Mouse (Mus musculus): Measurements from ENCODE around the gene Rpl27. TPM values are rescaled to one million over a fixed set of nuclear protein-coding genes. Genes with fewer than 3 reads are reported as not detected.
"Not testable (repeated sequence)": the region's sequence is repeated elsewhere in the genome, so short reads cannot be mapped to it uniquely, and the experiment has no call there.

Rpl27 gene
- polyA plus RNA-seq, 1 experiment = 386 TPM

GRCm38 (mm10) chr11:101457631-101458030 is 15.5 kb downstream of the Rpl27 start:
- H3K27ac ChIP-seq (replicated peaks; ENCODE audit: low read depth, low read length) = no peak overlapping the region
- no peak overlapping the region for H3K4me3 ChIP-seq (ENCODE audit: insufficient read depth, low read depth, low read length)

GRCm38 (mm10) chr11:101458217-101458616 is 16.1 kb downstream of the Rpl27 start:
- no peak overlapping the region for H3K27ac ChIP-seq (replicated peaks; ENCODE audit: low read depth, low read length)
- no peak overlapping the region for H3K4me3 ChIP-seq (ENCODE audit: insufficient read depth, low read depth, low read length)
- H3K4me1 ChIP-seq (ENCODE audit: control insufficient read depth, insufficient read depth, insufficient read length, low read length) = peaks cover 2% of the 10 kb centered on the region; the same call in 1 of the 2 replicates

More at GRCm38 (mm10) chr11:101457631-101458030, 15.5 kb downstream of the Rpl27 start:
- H3K4me1 ChIP-seq (ENCODE audit: control insufficient read depth, insufficient read depth, insufficient read length, low read length) = no peaks in the 10 kb centered on the region; the same call in 1 of the 2 replicates

- H3K4me1 ChIP-seq (ENCODE audit: control insufficient read depth, insufficient read depth, insufficient read length, low read length) = peaks cover 8% of the 10 kb centered on the region
- peak overlapping the region; percentile 17; the same call in 1 of the 2 replicates for H3K27ac ChIP-seq (replicated peaks; ENCODE audit: low read depth, low read length)
- no peak overlapping the region for H3K4me3 ChIP-seq (ENCODE audit: insufficient read depth, low read depth, low read length)
Observed at GRCm38 (mm10) chr11:101459716-101460115, 17.6 kb downstream of the Rpl27 start.

GRCm38 (mm10) chr11:101460321-101460720 is 18.2 kb downstream of the Rpl27 start:
- H3K4me1 ChIP-seq (ENCODE audit: control insufficient read depth, insufficient read depth, insufficient read length, low read length) = peaks cover 8% of the 10 kb centered on the region
- H3K4me3 ChIP-seq (ENCODE audit: insufficient read depth, low read depth, low read length) = no peak overlapping the region
- 0 out of 2 replicates have a peak overlapping the region, but pooled peaks have one; percentile 4 for H3K27ac ChIP-seq (replicated peaks; ENCODE audit: low read depth, low read length)

GRCm38 (mm10) chr11:101462141-101462540 is 20.0 kb downstream of the Rpl27 start:
- Histone ChIP-seq H3K4me1 (ENCODE audit: control insufficient read depth, insufficient read depth, insufficient read length, low read length) (peaks cover 8% of the 10 kb centered on the region), H3K4me3 (ENCODE audit: insufficient read depth, low read depth, low read length) (no peak overlapping the region), H3K27ac (replicated peaks; ENCODE audit: low read depth, low read length) (no peak overlapping the region)

- Histone ChIP-seq H3K4me3 (ENCODE audit: insufficient read depth, low read depth, low read length) (no peak overlapping the region), H3K27ac (replicated peaks; ENCODE audit: low read depth, low read length) (no peak overlapping the region), H3K4me1 (ENCODE audit: control insufficient read depth, insufficient read depth, insufficient read length, low read length) (peaks cover 8% of the 10 kb centered on the region)
Observed at GRCm38 (mm10) chr11:101462583-101463440, 20.7 kb downstream of the Rpl27 start.

- peak within 1 kb of the TSS; percentile 91 for H3K4me3 ChIP-seq (ENCODE audit: insufficient read depth, low read depth, low read length)
- H3K4me1 ChIP-seq (ENCODE audit: control insufficient read depth, insufficient read depth, insufficient read length, low read length) = peaks cover 8% of the 10 kb centered on the region
- peak within 1 kb of the TSS; percentile 88 for H3K27ac ChIP-seq (replicated peaks; ENCODE audit: low read depth, low read length)
Observed at GRCm38 (mm10) chr11:101464211-101465100, 22.4 kb downstream of the Rpl27 start, which contains the start of gene Rnd2. TSS of gene Rnd2 (plus strand) at chr11:101464999.

GRCm38 (mm10) chr11:101465101-101465868 is 23.2 kb downstream of the Rpl27 start:
- peak overlapping the region; percentile 88 for H3K27ac ChIP-seq (replicated peaks; ENCODE audit: low read depth, low read length)
- peaks cover 8% of the 10 kb centered on the region; the same call in 1 of the 2 replicates for H3K4me1 ChIP-seq (ENCODE audit: control insufficient read depth, insufficient read depth, insufficient read length, low read length)
- H3K4me3 ChIP-seq (ENCODE audit: insufficient read depth, low read depth, low read length) = peak overlapping the region; percentile 91

- peaks cover 8% of the 10 kb centered on the region; the same call in 1 of the 2 replicates for H3K4me1 ChIP-seq (ENCODE audit: control insufficient read depth, insufficient read depth, insufficient read length, low read length)
Observed at GRCm38 (mm10) chr11:101465869-101466551, 23.9 kb downstream of the Rpl27 start, which contains the start of gene Vat1. TSS of gene Vat1 (minus strand) at chr11:101466230.

GRCm38 (mm10) chr11:101466552-101466950 is 24.5 kb downstream of the Rpl27 start:
- H3K27ac ChIP-seq (replicated peaks; ENCODE audit: low read depth, low read length); H3K4me1 ChIP-seq (ENCODE audit: control insufficient read depth, insufficient read depth, insufficient read length, low read length): not testable (repeated sequence)
- 0 out of 2 replicates have a peak overlapping the region, but pooled peaks have one; percentile 91 for H3K4me3 ChIP-seq (ENCODE audit: insufficient read depth, low read depth, low read length)

More at GRCm38 (mm10) chr11:101465869-101466551, 23.9 kb downstream of the Rpl27 start, which contains the start of gene Vat1:
- peak within 1 kb of the TSS; percentile 88 for H3K27ac ChIP-seq (replicated peaks; ENCODE audit: low read depth, low read length)
- H3K4me3 ChIP-seq (ENCODE audit: insufficient read depth, low read depth, low read length) = peak within 1 kb of the TSS; percentile 91

- H3K4me1 ChIP-seq (ENCODE audit: control insufficient read depth, insufficient read depth, insufficient read length, low read length) = peaks cover 8% of the 10 kb centered on the region; the same call in 1 of the 2 replicates
- H3K27ac ChIP-seq (replicated peaks; ENCODE audit: low read depth, low read length) = no peak overlapping the region
Observed at GRCm38 (mm10) chr11:101467477-101468262, 25.6 kb downstream of the Rpl27 start.

GRCm38 (mm10) chr11:101468263-101468688 is 26.2 kb downstream of the Rpl27 start:
- peak overlapping the region; percentile 65 for H3K4me3 ChIP-seq (ENCODE audit: insufficient read depth, low read depth, low read length)
- peaks cover 5% of the 10 kb centered on the region; the same call in 1 of the 2 replicates for H3K4me1 ChIP-seq (ENCODE audit: control insufficient read depth, insufficient read depth, insufficient read length, low read length)
- no peak overlapping the region for H3K27ac ChIP-seq (replicated peaks; ENCODE audit: low read depth, low read length)

More at GRCm38 (mm10) chr11:101467477-101468262, 25.6 kb downstream of the Rpl27 start:
- H3K4me3 ChIP-seq (ENCODE audit: insufficient read depth, low read depth, low read length) = peak overlapping the region; percentile 68

- H3K27ac ChIP-seq (replicated peaks; ENCODE audit: low read depth, low read length) = no peak overlapping the region
- H3K4me1 ChIP-seq (ENCODE audit: control insufficient read depth, insufficient read depth, insufficient read length, low read length) = peaks cover 3% of the 10 kb centered on the region; the same call in 1 of the 2 replicates
- peak overlapping the region; percentile 65 for H3K4me3 ChIP-seq (ENCODE audit: insufficient read depth, low read depth, low read length)
Observed at GRCm38 (mm10) chr11:101468731-101469130, 26.6 kb downstream of the Rpl27 start.
